Mouse (Mus musculus) ovary, adult 10 weeks (tissue): ENCODE measurements around the gene Gdap2. TPM values are rescaled to one million over a fixed set of nuclear protein-coding genes. Genes with fewer than 3 reads are reported as not detected.

ENCODE experiments used
- polyA plus RNA-seq: library from polyadenylated mRNA; stranded (reverse); fragments of 350-450 nt; fragmentation: Illumina TruSeq; extraction: RNeasy Lipid Tissue Mini Kit (QIAGEN cat#74804); gene quantifications from one replicate; pipeline ENCODE4 v1.2.3, GENCODE M21; 2014

The Gdap2 gene
- 41.6 TPM for polyA plus RNA-seq

GRCm38 (mm10) chr3:100162315-100163105, at the start of gene Gdap2, which contains the start of gene Wdr3:
Gdap2 (plus strand) TSS chr3:100162381.
Wdr3 (minus strand) TSS chr3:100162407.

Other genes with a start within 250 kb of the Gdap2 start
- 29.3 TPM for gene Wdr3, start within 50 bp of the Gdap2 start, polyA plus RNA-seq